Mouse (Mus musculus): ENCODE measurements at regions not wholly inside any gene's neighbourhood (a gene's known extent, or its start where the extent isn't known, plus 50 kb on each side); places are given as distances from the start of the nearest gene placed in this dataset.
A peak's percentile ranks its signal among the peaks of the same experiment; 100 is the strongest.

DNA sequence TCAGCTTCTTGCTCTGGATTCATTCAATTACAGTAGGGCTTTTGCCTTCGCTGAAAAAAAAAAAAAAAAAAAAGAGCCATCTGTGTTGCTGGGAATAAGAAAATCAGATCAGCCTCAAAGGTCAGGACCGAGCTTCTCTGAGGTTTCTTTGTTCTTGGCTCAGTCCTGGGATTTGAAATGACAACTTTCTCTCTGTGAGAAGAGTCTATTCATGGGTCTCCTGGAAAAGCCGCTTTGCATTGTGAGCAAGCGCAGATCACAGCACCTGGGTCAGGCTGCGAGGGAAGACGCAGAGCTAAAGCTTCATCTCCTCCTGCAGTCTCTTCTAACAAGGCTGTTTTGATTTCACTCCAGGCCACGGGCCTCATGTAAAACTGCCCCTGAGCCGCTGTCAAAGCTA is 125.0 kb upstream of the Mb21d2 start:
- Histone ChIP-seq H3K4me3 (ENCODE audit: low read depth, low read length) (no peak overlapping the region), H3K4me1 (replicated peaks; ENCODE audit: control insufficient read depth, insufficient read depth, low read length) (no peaks in the 10 kb centered on the region), H3K9me3 (ENCODE audit: control insufficient read depth) (no peaks in the 10 kb centered on the region), H3K9ac (ENCODE audit: low read depth, low read length) (no peak overlapping the region), H3K27ac (ENCODE audit: low read depth, low read length) (no peak overlapping the region), H3K36me3 (ENCODE audit: control insufficient read depth, insufficient read depth) (no peaks in the 10 kb centered on the region), H3K4me2 (replicated peaks; ENCODE audit: low read depth) (no peak overlapping the region), H3K27me3 (replicated peaks; ENCODE audit: control insufficient read depth, insufficient read depth, low read length) (no peaks in the 10 kb centered on the region)
- no peak for ATAC-seq
- 62% methylated on average over 8 of the region's 8 CpGs for WGBS
- no peak for TF ChIP-seq CTCF (IDR thresholded peaks at IDR 0.05; ENCODE audit: low read depth)

DNA sequence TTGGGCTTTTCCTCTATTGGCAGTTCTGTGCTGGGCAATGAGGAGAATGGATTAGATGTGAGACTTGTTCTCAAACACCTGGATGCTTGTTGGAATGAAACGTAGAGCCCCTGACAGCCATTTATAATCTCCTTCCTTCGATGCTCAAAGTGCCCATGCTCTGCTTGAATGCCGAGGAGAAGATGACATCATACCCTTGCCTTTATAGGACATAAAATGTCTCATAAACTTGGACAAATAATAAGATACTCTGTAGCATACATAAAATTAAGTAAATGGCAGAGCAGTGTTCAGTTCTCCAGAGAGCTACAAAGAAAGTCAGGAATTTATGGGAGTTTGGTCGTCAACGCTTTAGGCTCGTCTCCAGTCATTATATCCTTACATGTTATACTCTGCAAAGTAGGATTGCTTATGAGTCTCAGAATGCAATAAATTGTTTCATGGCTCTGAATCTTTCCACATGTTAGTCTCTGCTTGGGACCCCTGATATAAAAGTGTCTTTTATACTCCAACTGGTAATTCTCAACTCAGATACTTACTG is 117.0 kb upstream of the Mb21d2 start:
- no peak for TF ChIP-seq CTCF (IDR thresholded peaks at IDR 0.05; ENCODE audit: low read depth)

DNA sequence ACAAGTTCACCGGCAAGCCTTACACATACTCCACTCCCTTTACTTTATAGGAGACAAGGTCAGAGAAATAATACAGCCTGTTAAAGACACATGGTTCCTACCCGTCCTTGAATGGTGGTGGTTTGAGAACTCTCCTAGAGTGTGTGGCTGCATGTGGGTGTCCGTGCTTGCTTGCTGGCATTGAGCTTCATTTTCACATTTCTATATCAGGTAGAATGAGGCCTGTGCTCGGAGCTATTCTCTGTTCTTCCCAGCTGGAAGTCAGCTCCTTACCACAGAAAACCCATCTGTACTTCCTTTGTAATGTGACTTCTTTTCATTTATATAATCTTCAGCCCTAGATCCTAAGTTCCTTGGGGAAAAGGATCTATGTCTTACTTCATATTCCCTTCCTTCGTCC is 106.0 kb upstream of the Mb21d2 start:
- no peak overlapping the region for H3K9ac ChIP-seq (ENCODE audit: low read depth, low read length)
- no peak for ATAC-seq
- WGBS = 82% methylated on average over 5 of the region's 5 CpGs

More for the DNA sequence above, 117.0 kb upstream of the Mb21d2 start:
- ATAC-seq = no peak
- no peaks in the 10 kb centered on the region for H3K4me1 ChIP-seq (replicated peaks; ENCODE audit: control insufficient read depth, insufficient read depth, low read length)
- H3K36me3 ChIP-seq (ENCODE audit: control insufficient read depth, insufficient read depth) = no peaks in the 10 kb centered on the region
- no peak overlapping the region for H3K27ac ChIP-seq (ENCODE audit: low read depth, low read length)
- no peaks in the 10 kb centered on the region for H3K27me3 ChIP-seq (replicated peaks; ENCODE audit: control insufficient read depth, insufficient read depth, low read length)
- 85% methylated on average over 6 of the region's 6 CpGs for WGBS
- no peak overlapping the region for H3K4me3 ChIP-seq (ENCODE audit: low read depth, low read length)
- H3K4me2 ChIP-seq (replicated peaks; ENCODE audit: low read depth) = no peak overlapping the region
- H3K9me3 ChIP-seq (ENCODE audit: control insufficient read depth) = no peaks in the 10 kb centered on the region
- no peak overlapping the region for H3K9ac ChIP-seq (ENCODE audit: low read depth, low read length)

DNA sequence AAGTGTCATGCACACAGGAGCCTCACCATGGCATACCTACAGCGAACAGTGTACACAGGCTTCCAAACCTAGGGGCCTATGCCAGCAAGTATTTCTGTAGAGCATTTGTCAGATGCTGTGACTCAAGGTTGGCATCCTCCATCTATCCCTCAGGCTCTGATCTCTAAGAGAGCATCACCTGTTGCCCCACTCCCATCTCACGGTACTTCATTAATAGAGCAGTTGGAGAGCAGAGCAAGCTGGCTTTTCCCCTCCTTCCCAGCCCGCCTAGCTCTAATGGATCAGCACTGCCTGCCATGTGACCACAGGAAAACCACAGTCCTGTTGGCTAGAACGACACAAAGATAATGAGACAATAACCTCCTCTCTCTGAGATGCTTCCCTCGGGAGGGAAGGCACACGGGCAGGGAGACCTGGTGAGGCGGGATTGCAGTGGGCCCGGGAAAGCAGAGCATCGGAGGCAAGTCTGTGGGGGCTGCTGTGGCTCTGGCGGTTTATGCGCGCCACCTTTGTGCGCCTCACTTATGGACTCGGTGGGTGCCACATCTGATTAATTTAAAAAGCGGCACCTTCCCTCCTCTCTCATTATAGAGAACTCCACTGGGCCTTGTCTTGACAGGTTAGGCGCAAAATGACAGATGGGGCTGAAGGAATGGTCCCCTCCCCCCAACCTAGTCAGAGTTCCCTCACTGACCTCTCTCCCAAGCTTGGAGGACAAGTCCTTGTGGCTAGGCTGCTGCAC is 104.8 kb upstream of the Mb21d2 start:
- ATAC-seq = no peak
- WGBS = 54% methylated on average over 16 of the region's 16 CpGs
- no peaks in the 10 kb centered on the region for H3K4me1 ChIP-seq (replicated peaks; ENCODE audit: control insufficient read depth, insufficient read depth, low read length)

More for the DNA sequence above, 106.0 kb upstream of the Mb21d2 start:
- H3K4me3 ChIP-seq (ENCODE audit: low read depth, low read length) = no peak overlapping the region
- no peak overlapping the region for H3K4me2 ChIP-seq (replicated peaks; ENCODE audit: low read depth)
- no peaks in the 10 kb centered on the region for H3K27me3 ChIP-seq (replicated peaks; ENCODE audit: control insufficient read depth, insufficient read depth, low read length)
- H3K36me3 ChIP-seq (ENCODE audit: control insufficient read depth, insufficient read depth) = no peaks in the 10 kb centered on the region
- no peak overlapping the region for H3K27ac ChIP-seq (ENCODE audit: low read depth, low read length)
- H3K9me3 ChIP-seq (ENCODE audit: control insufficient read depth) = no peaks in the 10 kb centered on the region
- TF ChIP-seq CTCF (IDR thresholded peaks at IDR 0.05; ENCODE audit: low read depth) = no peak
- no peaks in the 10 kb centered on the region for H3K4me1 ChIP-seq (replicated peaks; ENCODE audit: control insufficient read depth, insufficient read depth, low read length)

DNA sequence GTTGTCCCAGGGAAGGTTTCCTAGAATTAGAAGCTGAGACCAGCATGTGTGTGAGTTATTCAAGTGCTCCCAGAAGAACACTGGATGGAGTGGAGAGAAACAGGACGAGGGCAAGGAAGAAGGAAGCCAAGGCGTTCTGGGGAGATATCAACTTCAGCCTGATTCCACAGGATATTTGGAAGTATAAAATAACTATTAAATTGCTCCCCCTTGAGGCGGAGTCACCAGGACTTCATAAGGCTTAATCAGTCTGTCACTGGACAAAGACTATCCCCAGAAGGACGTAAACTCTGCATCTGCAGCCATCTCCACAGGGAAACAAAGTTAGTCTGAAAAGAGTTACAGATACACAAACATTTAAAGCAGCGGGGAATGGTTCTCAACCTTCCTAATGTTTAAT is 103.9 kb upstream of the Mb21d2 start:
- Histone ChIP-seq H3K4me2 (replicated peaks; ENCODE audit: low read depth) (no peak overlapping the region), H3K9me3 (ENCODE audit: control insufficient read depth) (no peaks in the 10 kb centered on the region), H3K36me3 (ENCODE audit: control insufficient read depth, insufficient read depth) (no peaks in the 10 kb centered on the region), H3K27ac (ENCODE audit: low read depth, low read length) (no peak overlapping the region), H3K9ac (ENCODE audit: low read depth, low read length) (no peak overlapping the region), H3K4me3 (ENCODE audit: low read depth, low read length) (no peak overlapping the region), H3K4me1 (replicated peaks; ENCODE audit: control insufficient read depth, insufficient read depth, low read length) (no peaks in the 10 kb centered on the region), H3K27me3 (replicated peaks; ENCODE audit: control insufficient read depth, insufficient read depth, low read length) (no peaks in the 10 kb centered on the region)
- WGBS = 67% methylated on average over 5 of the region's 5 CpGs
- no peak for ATAC-seq
- peak; percentile 43 for TF ChIP-seq CTCF (IDR thresholded peaks at IDR 0.05; ENCODE audit: low read depth)

More for the DNA sequence above, 104.8 kb upstream of the Mb21d2 start:
- Histone ChIP-seq H3K36me3 (ENCODE audit: control insufficient read depth, insufficient read depth) (no peaks in the 10 kb centered on the region), H3K27ac (ENCODE audit: low read depth, low read length) (no peak overlapping the region), H3K4me3 (ENCODE audit: low read depth, low read length) (no peak overlapping the region), H3K9me3 (ENCODE audit: control insufficient read depth) (no peaks in the 10 kb centered on the region), H3K4me2 (replicated peaks; ENCODE audit: low read depth) (no peak overlapping the region), H3K9ac (ENCODE audit: low read depth, low read length) (no peak overlapping the region), H3K27me3 (replicated peaks; ENCODE audit: control insufficient read depth, insufficient read depth, low read length) (no peaks in the 10 kb centered on the region)
- no peak for TF ChIP-seq CTCF (IDR thresholded peaks at IDR 0.05; ENCODE audit: low read depth)

DNA sequence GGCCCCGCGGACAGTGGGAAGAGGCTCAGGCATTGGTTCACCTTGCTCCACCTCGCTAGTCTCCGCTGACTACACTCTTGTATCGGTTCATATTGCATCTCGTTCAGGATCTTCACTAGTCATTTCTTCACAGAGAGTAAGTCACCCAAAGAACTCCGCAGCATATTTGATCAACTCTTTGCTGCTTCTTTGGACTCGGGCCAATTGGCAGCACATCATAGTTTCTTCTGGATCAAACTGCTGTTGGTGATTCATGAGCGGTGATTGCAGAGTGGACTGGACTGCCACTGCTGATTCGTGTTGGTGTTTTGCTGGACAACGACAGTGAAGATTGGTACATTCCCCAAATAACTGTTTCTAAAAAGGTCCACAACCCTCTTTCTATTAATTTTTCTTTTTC is 98.4 kb upstream of the Mb21d2 start:
- Histone ChIP-seq H3K36me3 (ENCODE audit: control insufficient read depth, insufficient read depth) (no peaks in the 10 kb centered on the region), H3K27me3 (replicated peaks; ENCODE audit: control insufficient read depth, insufficient read depth, low read length) (no peaks in the 10 kb centered on the region), H3K9me3 (ENCODE audit: control insufficient read depth) (no peaks in the 10 kb centered on the region), H3K4me3 (ENCODE audit: low read depth, low read length) (no peak overlapping the region), H3K9ac (ENCODE audit: low read depth, low read length) (no peak overlapping the region), H3K27ac (ENCODE audit: low read depth, low read length) (no peak overlapping the region), H3K4me2 (replicated peaks; ENCODE audit: low read depth) (no peak overlapping the region), H3K4me1 (replicated peaks; ENCODE audit: control insufficient read depth, insufficient read depth, low read length) (no peaks in the 10 kb centered on the region)
- TF ChIP-seq CTCF (IDR thresholded peaks at IDR 0.05; ENCODE audit: low read depth) = no peak
- no peak for ATAC-seq
- WGBS = 85% methylated on average over 11 of the region's 11 CpGs
